ENCODE assay signal across 7 mouse cellular contexts in genomic region chr19:8944750-8945149, GRCm38 (mm10). TPM values are rescaled to one million over a fixed set of nuclear protein-coding genes. Genes with fewer than 3 reads are reported as not detected.
DNase-seq lines count a peak whose midpoint lies in the region; ATAC-seq and TF ChIP-seq lines count a peak whose summit lies in the region.

No protein-coding gene starts in this region.

- intact Hi-C loops in heart, postnatal 10 days (cut with DNase I), result no loop called here

- H3K4me3 ChIP-seq in E14TG2a.4 (replicated peaks; ENCODE audit: low read length), result peak overlapping the region; percentile 97
- peak overlapping the region; percentile 69 for H3K4me3 ChIP-seq in forebrain, embryonic 10.5 days
- peak overlapping the region; percentile 4; the same call in 1 of the 2 replicates for H3K4me3 ChIP-seq in midbrain, embryonic 11.5 days (ENCODE audit: low read depth, low read length)

- H3K27ac ChIP-seq in forebrain, embryonic 10.5 days, result peak overlapping the region; percentile 1; the same call in 1 of the 2 replicates
- H3K27ac ChIP-seq in midbrain, embryonic 11.5 days (ENCODE audit: low read depth, low read length), result no peak overlapping the region

- H3K4me1 ChIP-seq in E14TG2a.4 (replicated peaks; ENCODE audit: low read depth, low read length), result peaks cover 54% of the 10 kb centered on the region
- peaks cover 42% of the 10 kb centered on the region for H3K4me1 ChIP-seq in forebrain, embryonic 10.5 days
- peaks cover 15% of the 10 kb centered on the region for H3K4me1 ChIP-seq in midbrain, embryonic 11.5 days (ENCODE audit: control insufficient read depth, insufficient read depth, low read length)

- no peaks in the 10 kb centered on the region for H3K9me3 ChIP-seq in E14TG2a.4 (ENCODE audit: low read length)
- no peaks in the 10 kb centered on the region for H3K9me3 ChIP-seq in forebrain, embryonic 10.5 days
- H3K9me3 ChIP-seq in midbrain, embryonic 11.5 days (ENCODE audit: control insufficient read depth, low read length), result no peaks in the 10 kb centered on the region

- H3K27me3 ChIP-seq in E14TG2a.4 (ENCODE audit: insufficient read depth, low read length), result no peaks in the 10 kb centered on the region
- no peaks in the 10 kb centered on the region for H3K27me3 ChIP-seq in forebrain, embryonic 10.5 days (ENCODE audit: poor library complexity, severe bottlenecking)
- no peaks in the 10 kb centered on the region for H3K27me3 ChIP-seq in midbrain, embryonic 11.5 days (ENCODE audit: control insufficient read depth, insufficient read depth, low read length)

- ATAC-seq in midbrain, embryonic 11.5 days (ENCODE audit: low FRiP score), result no peak

- H3K9ac ChIP-seq in midbrain, embryonic 11.5 days (ENCODE audit: low read length), result no peak overlapping the region

- peaks cover 66% of the 10 kb centered on the region for H3K36me3 ChIP-seq in E14TG2a.4 (ENCODE audit: insufficient read depth, low read length)
- H3K36me3 ChIP-seq in forebrain, embryonic 10.5 days (replicated peaks), result peaks cover 68% of the 10 kb centered on the region
- peaks cover 30% of the 10 kb centered on the region for H3K36me3 ChIP-seq in midbrain, embryonic 11.5 days (ENCODE audit: control insufficient read depth, insufficient read depth, low read length)

- 0 out of 2 replicates have a peak overlapping the region, but pooled peaks have one; percentile 11 for H3K4me2 ChIP-seq in midbrain, embryonic 11.5 days

- TF ChIP-seq CTCF in E14TG2a.4 (conservative IDR thresholded peaks at IDR 0.05; ENCODE audit: low read length), result no peak

- WGBS in forebrain, embryonic 10.5 days, result 58% methylated on average over 5 of the region's 5 CpGs
- 60% methylated on average over 5 of the region's 5 CpGs for WGBS in midbrain, embryonic 11.5 days

- DNase-seq in R1 (ENCODE audit: low read depth, low spot score), result peak; percentile 95
- DNase-seq in forebrain, embryonic 10.5 days (ENCODE audit: extremely low spot score, low spot score), result peak; percentile 54
- peak; percentile 82 to 90 for DNase-seq in heart, postnatal 10 days
- DNase-seq in kidney, postnatal 36 days, result peak; percentile 77 to 89
- DNase-seq in midbrain, embryonic 11.5 days (ENCODE audit: low spot score, missing footprints), result peak; percentile 94
- peak; percentile 67 for DNase-seq in thymus, postnatal 0 days (ENCODE audit: low spot score)

RNA-seq across cellular contexts. Expression of gene Mta2, which starts 3.1 kb away (rescaled TPM):
- 202 and 206 TPM in 2 replicates for polyA plus RNA-seq in forebrain, embryonic 10.5 days (2016; fragmentation: Nextera tagmentation; extraction: Ambion mirVana)
- 10 to 100 TPM; 54.4 to 59.5 TPM for total RNA-seq in heart, postnatal 10 days (2021)
- 50.9 and 56.0 TPM in 2 replicates for polyA plus RNA-seq in midbrain, embryonic 11.5 days (2014; fragmentation: Nextera tagmentation; extraction: Ambion mirVana)
- polyA plus RNA-seq in thymus, postnatal 0 days (2015; fragmentation: Nextera tagmentation; extraction: Ambion mirVana), result 203 and 214 TPM in 2 replicates

RNA-seq across cellular contexts. Expression of gene Tut1, which starts 8.9 kb away (rescaled TPM):
- 40.2 and 49.1 TPM in 2 replicates for polyA plus RNA-seq in forebrain, embryonic 10.5 days (2016; fragmentation: Nextera tagmentation; extraction: Ambion mirVana)
- total RNA-seq in heart, postnatal 10 days (2021), result 10 to 100 TPM in 1 of 2 experiments, 1 to 10 TPM in 1; 8.5 to 10.4 TPM
- 23.5 and 28.4 TPM in 2 replicates for polyA plus RNA-seq in midbrain, embryonic 11.5 days (2014; fragmentation: Nextera tagmentation; extraction: Ambion mirVana)
- polyA plus RNA-seq in thymus, postnatal 0 days (2015; fragmentation: Nextera tagmentation; extraction: Ambion mirVana), result 31.2 and 32.4 TPM in 2 replicates

RNA-seq across cellular contexts. Expression of gene Eml3, which starts 15.4 kb away (rescaled TPM):
- 24.0 and 25.7 TPM in 2 replicates for polyA plus RNA-seq in forebrain, embryonic 10.5 days (2016; fragmentation: Nextera tagmentation; extraction: Ambion mirVana)
- total RNA-seq in heart, postnatal 10 days (2021), result 10 to 100 TPM; 16.7 to 18.7 TPM
- polyA plus RNA-seq in midbrain, embryonic 11.5 days (2014; fragmentation: Nextera tagmentation; extraction: Ambion mirVana), result 5.8 and 8.2 TPM in 2 replicates
- 25.2 and 27.1 TPM in 2 replicates for polyA plus RNA-seq in thymus, postnatal 0 days (2015; fragmentation: Nextera tagmentation; extraction: Ambion mirVana)

RNA-seq across cellular contexts. Expression of gene Rom1, which starts 15.6 kb away (rescaled TPM):
- polyA plus RNA-seq in forebrain, embryonic 10.5 days (2016; fragmentation: Nextera tagmentation; extraction: Ambion mirVana), result 3.7 and 3.9 TPM in 2 replicates
- 1 to 10 TPM; 6.5 to 7.1 TPM for total RNA-seq in heart, postnatal 10 days (2021)
- 1.4 and 2.3 TPM in 2 replicates for polyA plus RNA-seq in midbrain, embryonic 11.5 days (2014; fragmentation: Nextera tagmentation; extraction: Ambion mirVana)
- polyA plus RNA-seq in thymus, postnatal 0 days (2015; fragmentation: Nextera tagmentation; extraction: Ambion mirVana), result 4.7 TPM in 2 replicates

RNA-seq across cellular contexts. Expression of gene Eef1g, which starts 22.1 kb away (rescaled TPM):
- polyA plus RNA-seq in forebrain, embryonic 10.5 days (2016; fragmentation: Nextera tagmentation; extraction: Ambion mirVana), result 559 and 563 TPM in 2 replicates
- total RNA-seq in heart, postnatal 10 days (2021), result 100 to 1,000 TPM; 283 to 289 TPM
- polyA plus RNA-seq in midbrain, embryonic 11.5 days (2014; fragmentation: Nextera tagmentation; extraction: Ambion mirVana), result 435 and 439 TPM in 2 replicates
- polyA plus RNA-seq in thymus, postnatal 0 days (2015; fragmentation: Nextera tagmentation; extraction: Ambion mirVana), result 326 and 340 TPM in 2 replicates

Comparison
In these comparisons a context has a peak if more than half of its experiments do, and no peak if none do; other contexts are left out.
1. H3K4me3 ChIP-seq: peak in every context shown above with its lines; median percentile 97 in E14TG2a.4; 69 in forebrain, embryonic 10.5 days; 4 in midbrain, embryonic 11.5 days.